ENCODE assay signal across 12 mouse cellular contexts in genomic region chr2:49420396-49420795, GRCm38 (mm10). TPM values are rescaled to one million over a fixed set of nuclear protein-coding genes. Genes with fewer than 3 reads are reported as not detected.
DNase-seq lines count a peak whose midpoint lies in the region.
"Had no signal": no experiment of that assay in that cellular context is flagged by ENCODE, and none has a peak within 500 bp of the region (broad histone marks: within the 10 kb centered on the region; RNA-seq: fewer than 3 reads in every experiment).

No protein-coding gene starts in this region.

- peak; percentile 35 for DNase-seq in heart, adult 11 months
- DNase-seq in heart, adult 8-10 months (ENCODE audit: low spot score) = no peak
- DNase-seq in lung, postnatal 36 days = peak; percentile 6
- DNase-seq in lung, adult 18-20 months = no peak
- DNase-seq in layer of hippocampus, postnatal 36 days = peak; percentile 17 to 40
- DNase-seq in adipocyte (ENCODE audit: low spot score) = no peak
- DNase-seq in urinary bladder, postnatal 14 days (ENCODE audit: low spot score) = no peak
- DNase-seq: adrenal gland, postnatal 14 days; cerebellum, adult 18-20 months; forebrain, postnatal 0 days; gastrocnemius, postnatal 36 days; heart, adult 2 months had no signal

RNA-seq across cellular contexts. Expression of gene Epc2, which starts 30.9 kb away (rescaled TPM):
- total RNA-seq in heart, adult 8-10 months (2022) = 10 to 100 TPM; 16.7 to 20.3 (median 17.8) TPM
- 10 to 100 TPM; 51.8 to 53.9 TPM for total RNA-seq in layer of hippocampus, postnatal 36 days (2021)

Comparison
In these comparisons a context has a peak if more than half of its experiments do, and no peak if none do; other contexts are left out.
1. DNase-seq: peak in heart, adult 11 months (single experiment), lung, postnatal 36 days (single experiment) and layer of hippocampus, postnatal 36 days (2 of 2); none in heart, adult 8-10 months (single experiment), lung, adult 18-20 months (0 of 2), adipocyte (single experiment) and urinary bladder, postnatal 14 days (single experiment).